Mouse (Mus musculus): ENCODE results near the gene Tyw3.
"Not testable (repeated sequence)": the region's sequence is repeated elsewhere in the genome, so short reads cannot be mapped to it uniquely, and the experiment has no call there.

Gene Tyw3

GRCm38 (mm10) chr3:154596934-154597554, at the start of gene Tyw3:
Gene Tyw3, minus strand, starts transcription at chr3:154597104.
- DNase-seq (ENCODE audit: low spot score) = peak; percentile 98

- DNase-seq (ENCODE audit: low spot score) = no peak
Measured at GRCm38 (mm10) chr3:154633091-154633490, 36.2 kb upstream of the Tyw3 start.

GRCm38 (mm10) chr3:154631281-154631680, 34.4 kb upstream of the Tyw3 start:
- DNase-seq (ENCODE audit: low spot score) = not testable (repeated sequence)

GRCm38 (mm10) chr3:154628284-154628683, 31.4 kb upstream of the Tyw3 start:
- DNase-seq (ENCODE audit: low spot score) = no peak

- no peak for DNase-seq (ENCODE audit: low spot score)
Measured at GRCm38 (mm10) chr3:154616106-154616505, 19.2 kb upstream of the Tyw3 start.

- no peak for DNase-seq (ENCODE audit: low spot score)
Measured at GRCm38 (mm10) chr3:154615304-154615703, 18.4 kb upstream of the Tyw3 start.

GRCm38 (mm10) chr3:154614771-154615170, 17.9 kb upstream of the Tyw3 start:
- DNase-seq (ENCODE audit: low spot score) = no peak

- no peak for DNase-seq (ENCODE audit: low spot score)
Measured at GRCm38 (mm10) chr3:154611888-154612287, 15.0 kb upstream of the Tyw3 start.

GRCm38 (mm10) chr3:154607896-154608295, 11.0 kb upstream of the Tyw3 start:
- no peak for DNase-seq (ENCODE audit: low spot score)

GRCm38 (mm10) chr3:154604871-154605270, 8.0 kb upstream of the Tyw3 start:
- DNase-seq (ENCODE audit: low spot score) = no peak

- DNase-seq (ENCODE audit: low spot score) = no peak
Measured at GRCm38 (mm10) chr3:154602141-154602540, 5.2 kb upstream of the Tyw3 start.

- DNase-seq (ENCODE audit: low spot score) = no peak
Measured at GRCm38 (mm10) chr3:154597561-154597960, 657 bp upstream of the Tyw3 start.

- DNase-seq (ENCODE audit: low spot score) = peak; percentile 96
Measured at GRCm38 (mm10) chr3:154596488-154596933, 393 bp downstream of the Tyw3 start, which contains the start of gene Cryz. Gene Cryz, plus strand, starts transcription at chr3:154596711.

GRCm38 (mm10) chr3:154594156-154594555, 2.7 kb downstream of the Tyw3 start:
- DNase-seq (ENCODE audit: low spot score) = no peak

GRCm38 (mm10) chr3:154593596-154593995, 3.3 kb downstream of the Tyw3 start:
- no peak for DNase-seq (ENCODE audit: low spot score)

- DNase-seq (ENCODE audit: low spot score) = no peak
Measured at GRCm38 (mm10) chr3:154591621-154592020, 5.3 kb downstream of the Tyw3 start.

- no peak for DNase-seq (ENCODE audit: low spot score)
Measured at GRCm38 (mm10) chr3:154590971-154591370, 5.9 kb downstream of the Tyw3 start.

GRCm38 (mm10) chr3:154584351-154584750, 12.6 kb downstream of the Tyw3 start:
- DNase-seq (ENCODE audit: low spot score) = no peak

- DNase-seq (ENCODE audit: low spot score) = no peak
Measured at GRCm38 (mm10) chr3:154577895-154578294, 19.0 kb downstream of the Tyw3 start.

- DNase-seq (ENCODE audit: low spot score) = no peak
Measured at GRCm38 (mm10) chr3:154573666-154574065, 23.2 kb downstream of the Tyw3 start.

GRCm38 (mm10) chr3:154572341-154572972, 24.4 kb downstream of the Tyw3 start:
- DNase-seq (ENCODE audit: low spot score) = peak; percentile 85

- DNase-seq (ENCODE audit: low spot score) = no peak
Measured at GRCm38 (mm10) chr3:154570786-154571185, 26.1 kb downstream of the Tyw3 start.

- no peak for DNase-seq (ENCODE audit: low spot score)
Measured at GRCm38 (mm10) chr3:154570029-154570575, 26.8 kb downstream of the Tyw3 start.

Data from testis, postnatal 10 days (tissue).